Mouse (Mus musculus) hindbrain, embryonic 14.5 days (tissue): ENCODE results near the gene Cacna1s. TPM values are rescaled to one million over a fixed set of nuclear protein-coding genes. Genes with fewer than 3 reads are reported as not detected.
A peak's percentile ranks its signal among the peaks of the same experiment; 100 is the strongest.

Experiments
- ATAC-seq: fragments of 200-750 bp; cut with Nextera tagmentation; 2 replicates; pipeline ENCODE4 v1.8.0; 2017; ENCODE audit warnings: moderate number of reproducible peaks, mild to moderate bottlenecking, moderate TSS enrichment, moderate library complexity; ENCODE audit not compliant: low FRiP score
- DNase-seq: peaks from one replicate; pipeline ENCODE4 v3.0.0-alpha.2; 2015; ENCODE audit warnings: low spot score
- H3K27ac ChIP-seq: fragments of 300-500 bp; sonication (generic); 2 replicates; pipeline ENCODE4 v1.5.1; 2014; ENCODE audit warnings: mild to moderate bottlenecking, moderate library complexity
- H3K27me3 ChIP-seq: fragments of 300-500 bp; sonication (generic); 2 replicates; pipeline ENCODE4 v1.6.1; 2014; ENCODE audit warnings: mild to moderate bottlenecking, low read length, mixed read lengths; ENCODE audit not compliant: control insufficient read depth, insufficient read depth
- H3K36me3 ChIP-seq: fragments of 300-500 bp; sonication (generic); replicated peaks from 2 replicates; pipeline ENCODE4 v1.6.1; 2014; ENCODE audit not compliant: control insufficient read depth, insufficient read depth
- H3K4me1 ChIP-seq: fragments of 300-500 bp; sonication (generic); replicated peaks from 2 replicates; pipeline ENCODE4 v1.6.1; 2014; ENCODE audit warnings: antibody characterized with exemption, low read length, mixed read lengths; ENCODE audit not compliant: control insufficient read depth, insufficient read depth
- H3K4me2 ChIP-seq: fragments of 300-500 bp; sonication (generic); replicated peaks from 2 replicates; pipeline ENCODE4 v1.6.1; 2014; ENCODE audit warnings: mild to moderate bottlenecking, moderate library complexity
- H3K4me3 ChIP-seq: fragments of 300-500 bp; sonication (generic); replicated peaks from 2 replicates; pipeline ENCODE4 v1.5.1; 2014; ENCODE audit warnings: mild to moderate bottlenecking, low read length
- H3K9ac ChIP-seq: fragments of 300-500 bp; sonication (generic); 2 replicates; pipeline ENCODE4 v1.6.1; 2014
- H3K9me3 ChIP-seq: fragments of 300-500 bp; sonication (generic); 2 replicates; pipeline ENCODE4 v1.6.1; 2016; ENCODE audit warnings: low read length; ENCODE audit not compliant: control insufficient read depth
- WGBS: fragments of 180-500 bp; shearing (Covaris S2); extraction: QIAGEN DNeasy Blood & Tissue Kit; methylation state at CpG from one replicate; pipeline ENCODE4 v1.1.7; 2014; 5-methylcytosine and 5-hydroxymethylcytosine counted together
- polyA plus RNA-seq: library from polyadenylated mRNA; unstranded; fragments of >200 nt; fragmentation: Nextera tagmentation; extraction: Ambion mirVana; gene quantifications from 2 replicates; pipeline ENCODE4 v1.2.1, GENCODE M21; 2014

The Cacna1s gene
- polyA plus RNA-seq: 0.13 and 0.17 TPM in 2 replicates

DNA sequence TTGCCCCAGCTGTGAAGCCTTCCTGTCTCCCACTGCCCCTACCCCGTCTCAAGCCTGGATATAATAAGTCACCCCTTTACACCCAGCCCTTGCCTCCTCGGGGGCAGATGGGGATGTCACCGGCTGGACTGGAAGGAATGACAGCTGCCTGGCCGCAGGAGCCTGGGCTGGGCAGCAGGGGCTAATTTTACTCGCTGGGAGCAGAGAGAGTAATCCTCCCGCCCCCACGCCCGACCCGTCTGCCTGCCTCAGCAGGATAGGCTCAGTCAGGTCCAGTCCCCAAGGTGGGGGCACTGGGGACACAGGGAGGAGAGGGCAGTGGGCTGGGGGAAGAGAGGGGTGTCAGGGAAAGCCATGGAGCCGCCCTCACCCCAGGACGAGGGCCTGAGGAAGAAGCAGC lies at the start of gene Cacna1s:
TSS of gene Cacna1s (plus strand) at position 204 of the 400 bp plus-strand sequence.
- no peaks in the 10 kb centered on the region for H3K9me3 ChIP-seq
- H3K4me1 ChIP-seq: peaks cover 20% of the 10 kb centered on the region; the same call in 1 of the 2 replicates
- no peak for DNase-seq
- WGBS: 44% methylated on average over 11 of the region's 11 CpGs
- no peak within 1 kb of the TSS for H3K4me3 ChIP-seq
- H3K36me3 ChIP-seq: no peaks in the 10 kb centered on the region
- H3K4me2 ChIP-seq: no peak within 1 kb of the TSS
- H3K27ac ChIP-seq: no peak within 1 kb of the TSS
- H3K27me3 ChIP-seq: peaks cover 24% of the 10 kb centered on the region
- no peak for ATAC-seq
- no peak within 1 kb of the TSS for H3K9ac ChIP-seq

DNA sequence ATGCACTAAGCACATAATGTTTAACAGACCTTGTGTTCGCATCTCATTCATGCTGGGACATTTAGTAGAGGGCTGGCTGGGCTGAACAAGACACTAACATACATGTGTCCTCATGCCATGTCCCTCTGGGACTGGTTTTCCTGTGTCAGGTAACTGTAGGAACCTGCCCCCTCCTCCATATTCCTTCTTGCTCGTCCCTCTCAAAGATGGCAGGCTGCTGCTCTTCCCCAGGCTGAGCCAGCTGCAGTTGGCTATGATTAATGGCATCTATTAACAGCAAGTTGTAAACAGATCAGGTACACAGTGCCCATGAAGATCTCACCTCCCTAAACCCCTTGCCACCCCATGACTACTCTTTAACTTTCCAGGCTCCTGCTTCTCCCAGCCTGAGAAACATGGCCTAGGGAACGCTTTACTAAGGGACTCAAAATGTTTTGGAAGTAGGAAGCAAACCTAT lies 46.2 kb upstream of the Cacna1s start, which contains the start of gene Igfn1:
TSS of gene Igfn1 (minus strand) at position 51 of the 457 bp plus-strand sequence.
- H3K4me1 ChIP-seq: peaks cover 8% of the 10 kb centered on the region; the same call in 1 of the 2 replicates
- H3K9me3 ChIP-seq: no peaks in the 10 kb centered on the region
- ATAC-seq (no peak), DNase-seq (no peak)
- no peaks in the 10 kb centered on the region for H3K36me3 ChIP-seq
- H3K9ac ChIP-seq: no peak within 1 kb of the TSS
- H3K4me3 ChIP-seq: no peak within 1 kb of the TSS
- H3K27ac ChIP-seq: no peak within 1 kb of the TSS
- H3K4me2 ChIP-seq: peak within 1 kb of the TSS; percentile 65
- peaks cover 16% of the 10 kb centered on the region for H3K27me3 ChIP-seq
- WGBS: 80% methylated on average over 3 of the region's 3 CpGs

- H3K9me3 ChIP-seq: no peaks in the 10 kb centered on the region
- H3K4me3 ChIP-seq: peak within 1 kb of the TSS; percentile 33
- peak within 1 kb of the TSS; percentile 17; the same call in 1 of the 2 replicates for H3K9ac ChIP-seq
- ATAC-seq (peak; percentile 79), DNase-seq (peak; percentile 66)
- H3K4me2 ChIP-seq: peak within 1 kb of the TSS; percentile 65
- peaks cover 16% of the 10 kb centered on the region for H3K27me3 ChIP-seq
- H3K4me1 ChIP-seq: peaks cover 8% of the 10 kb centered on the region; the same call in 1 of the 2 replicates
- H3K27ac ChIP-seq: no peak within 1 kb of the TSS
- H3K36me3 ChIP-seq: no peaks in the 10 kb centered on the region
- WGBS: 3% methylated on average over 37 of the region's 37 CpGs
Observed at GRCm38 (mm10) chr1:136007211-136008158, 45.1 kb upstream of the Cacna1s start, which contains the start of gene Tmem9. Gene Tmem9 (plus strand): TSS chr1:136008150.

GRCm38 (mm10) chr1:136008159-136008533 lies 44.4 kb upstream of the Cacna1s start:
- 24% methylated on average over 8 of the region's 8 CpGs for WGBS
- Histone ChIP-seq H3K4me1 (peaks cover 8% of the 10 kb centered on the region; the same call in 1 of the 2 replicates), H3K27me3 (peaks cover 16% of the 10 kb centered on the region), H3K4me3 (peak overlapping the region; percentile 33), H3K36me3 (no peaks in the 10 kb centered on the region), H3K27ac (no peak overlapping the region), H3K9me3 (no peaks in the 10 kb centered on the region), H3K9ac (no peak overlapping the region), H3K4me2 (peak overlapping the region; percentile 65)
- DNase-seq: no peak
- ATAC-seq: 0 out of 2 replicates have a peak, but pooled peaks have one; percentile 17

DNA sequence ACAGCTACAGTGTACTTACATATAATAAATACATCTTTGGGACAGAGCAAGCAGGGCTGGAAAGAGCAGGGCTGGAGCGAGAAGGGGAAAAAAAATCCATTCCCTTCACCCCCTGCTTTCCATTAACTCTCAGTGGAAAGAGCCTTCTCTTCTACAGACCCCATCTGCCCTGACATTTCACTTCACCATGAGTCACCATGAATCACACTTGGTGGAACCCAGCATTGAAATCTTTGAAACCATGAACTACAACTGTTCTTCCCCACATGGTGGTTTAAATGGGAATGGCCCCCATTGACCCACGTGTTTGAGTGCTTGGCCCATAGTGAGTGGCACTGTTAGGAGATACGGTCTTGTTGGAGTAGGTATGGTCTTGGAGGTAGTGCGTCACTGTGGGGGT lies 42.3 kb upstream of the Cacna1s start:
- H3K36me3 ChIP-seq: no peaks in the 10 kb centered on the region
- no peak overlapping the region for H3K4me3 ChIP-seq
- H3K27ac ChIP-seq: no peak overlapping the region
- DNase-seq (no peak), ATAC-seq (no peak)
- 85% methylated on average over 4 of the region's 4 CpGs for WGBS
- no peak overlapping the region for H3K9ac ChIP-seq
- no peak overlapping the region for H3K4me2 ChIP-seq
- no peaks in the 10 kb centered on the region for H3K9me3 ChIP-seq
- H3K4me1 ChIP-seq: peaks cover 8% of the 10 kb centered on the region; the same call in 1 of the 2 replicates
- peaks cover 16% of the 10 kb centered on the region for H3K27me3 ChIP-seq

- Histone ChIP-seq H3K4me2 (no peak overlapping the region), H3K4me1 (peaks cover 3% of the 10 kb centered on the region; the same call in 1 of the 2 replicates), H3K9me3 (no peaks in the 10 kb centered on the region), H3K4me3 (no peak overlapping the region), H3K9ac (no peak overlapping the region), H3K27me3 (peaks cover under 1% of the 10 kb centered on the region; the same call in 1 of the 2 replicates), H3K27ac (no peak overlapping the region), H3K36me3 (no peaks in the 10 kb centered on the region)
- DNase-seq (no peak), ATAC-seq (no peak)
- WGBS: 83% methylated on average over 4 of the region's 4 CpGs
Observed at GRCm38 (mm10) chr1:136013513-136013912, 39.0 kb upstream of the Cacna1s start.

GRCm38 (mm10) chr1:136014796-136015502 lies 37.6 kb upstream of the Cacna1s start:
- H3K4me1 ChIP-seq: peaks cover 15% of the 10 kb centered on the region
- no peak for ATAC-seq
- WGBS: 91% methylated on average over 2 of the region's 2 CpGs

DNA sequence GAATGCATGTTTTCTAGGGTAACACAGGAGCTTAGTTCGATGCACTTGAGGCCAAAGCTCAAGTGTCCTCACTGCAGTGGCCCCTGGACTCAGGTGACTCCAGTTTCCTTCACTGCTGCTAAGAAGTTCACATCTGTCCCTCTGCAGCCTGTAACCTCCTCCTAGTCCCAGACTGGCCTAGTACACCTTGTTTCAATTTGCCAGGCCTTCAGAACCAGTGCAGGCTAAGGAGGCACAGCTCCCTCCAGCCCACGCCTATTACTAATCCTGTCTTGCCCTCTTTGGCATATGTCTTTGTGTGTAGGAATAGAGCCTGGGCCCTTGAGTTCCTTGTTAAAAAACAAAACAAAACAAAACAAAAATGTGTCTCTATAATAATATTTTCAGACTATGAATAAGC lies 35.2 kb upstream of the Cacna1s start:
- no peak overlapping the region for H3K4me2 ChIP-seq

More at GRCm38 (mm10) chr1:136014796-136015502, 37.6 kb upstream of the Cacna1s start:
- no peak for DNase-seq
- Histone ChIP-seq H3K27ac (no peak overlapping the region), H3K9me3 (no peaks in the 10 kb centered on the region), H3K9ac (no peak overlapping the region), H3K27me3 (no peaks in the 10 kb centered on the region), H3K4me3 (no peak overlapping the region), H3K36me3 (no peaks in the 10 kb centered on the region), H3K4me2 (no peak overlapping the region)

More for the DNA sequence above, 35.2 kb upstream of the Cacna1s start:
- no peaks in the 10 kb centered on the region for H3K27me3 ChIP-seq
- DNase-seq (peak; percentile 24), ATAC-seq (no peak)
- peaks cover 15% of the 10 kb centered on the region for H3K4me1 ChIP-seq
- H3K9ac ChIP-seq: no peak overlapping the region
- 79% methylated on average over 2 of the region's 2 CpGs for WGBS
- H3K36me3 ChIP-seq: peaks cover 16% of the 10 kb centered on the region; the same call in 1 of the 2 replicates
- H3K27ac ChIP-seq: peak overlapping the region; percentile 60
- no peak overlapping the region for H3K4me3 ChIP-seq
- no peaks in the 10 kb centered on the region for H3K9me3 ChIP-seq
